ENCODE assay signal across 8 mouse cellular contexts in genomic region chr3:106001416-106002370, GRCm38 (mm10). TPM values are rescaled to one million over a fixed set of nuclear protein-coding genes. Genes with fewer than 3 reads are reported as not detected.
A peak's percentile ranks its signal among the peaks of the same experiment; 100 is the strongest.
DNase-seq lines count a peak whose midpoint lies in the region; ATAC-seq and TF ChIP-seq lines count a peak whose summit lies in the region.

No protein-coding gene starts in this region.

- peaks cover 7% of the 10 kb centered on the region; the same call in 1 of the 2 replicates for H3K4me1 ChIP-seq in embryonic facial prominence, embryonic 14.5 days (ENCODE audit: control insufficient read depth, insufficient read depth, low read length)
- H3K4me1 ChIP-seq in hindbrain, postnatal 0 days (ENCODE audit: insufficient read depth, low read length), result no peaks in the 10 kb centered on the region

- H3K9me3 ChIP-seq in embryonic facial prominence, embryonic 14.5 days (ENCODE audit: control insufficient read depth, low read length), result no peaks in the 10 kb centered on the region
- H3K9me3 ChIP-seq in hindbrain, postnatal 0 days (ENCODE audit: low read length), result no peaks in the 10 kb centered on the region

- H3K27ac ChIP-seq in embryonic facial prominence, embryonic 14.5 days (replicated peaks; ENCODE audit: low read depth, low read length), result no peak overlapping the region
- H3K27ac ChIP-seq in hindbrain, postnatal 0 days, result no peak overlapping the region
- H3K27ac ChIP-seq in left cerebral cortex, adult 2 months, result no peak overlapping the region

- peak; percentile 97 for ATAC-seq in embryonic facial prominence, embryonic 14.5 days (ENCODE audit: low read depth)
- ATAC-seq in hindbrain, postnatal 0 days, result peak; percentile 95

- no peaks in the 10 kb centered on the region for H3K36me3 ChIP-seq in embryonic facial prominence, embryonic 14.5 days (ENCODE audit: control insufficient read depth, insufficient read depth, low read length)
- H3K36me3 ChIP-seq in hindbrain, postnatal 0 days (ENCODE audit: insufficient read depth, low read length), result no peaks in the 10 kb centered on the region

- peak overlapping the region; percentile 40 for H3K4me2 ChIP-seq in embryonic facial prominence, embryonic 14.5 days (ENCODE audit: low read depth, low read length)
- H3K4me2 ChIP-seq in hindbrain, postnatal 0 days (ENCODE audit: low read depth, low read length), result peak overlapping the region; percentile 57

- no peak overlapping the region; the same call in 1 of the 2 replicates for H3K4me3 ChIP-seq in embryonic facial prominence, embryonic 14.5 days (ENCODE audit: low read depth, low read length)
- H3K4me3 ChIP-seq in hindbrain, postnatal 0 days (ENCODE audit: low read length), result peak overlapping the region; percentile 28
- H3K4me3 ChIP-seq in left cerebral cortex, adult 2 months, result peak overlapping the region; percentile 23

- no peak for TF ChIP-seq CTCF in hindbrain, postnatal 0 days (IDR thresholded peaks at IDR 0.05; ENCODE audit: low read depth)
- no peak for TF ChIP-seq CTCF in left cerebral cortex, adult 2 months (IDR thresholded peaks at IDR 0.05)

- peak; percentile 49 for DNase-seq in right cerebral cortex, adult 18-20 months
- DNase-seq in right cerebral cortex, postnatal 4 days, result no peak
- peak; percentile 86 for DNase-seq in embryonic facial prominence, embryonic 14.5 days (ENCODE audit: low spot score)
- DNase-seq in hindbrain, postnatal 0 days (ENCODE audit: low spot score), result peak; percentile 72
- peak; percentile 25 to 43 for DNase-seq in left cerebral cortex, adult 2 months (ENCODE audit: extremely low spot score in 1 of 2, low spot score in 2 of 2)
- DNase-seq in lung, postnatal 36 days, result peak; percentile 70
- DNase-seq in right cerebral cortex, adult 2 months (ENCODE audit: low spot score in 2 of 2), result peak; percentile 41 to 54
- DNase-seq in adipocyte (ENCODE audit: low spot score), result no peak

- WGBS in embryonic facial prominence, embryonic 14.5 days, result 18% methylated on average over 16 of the region's 17 CpGs
- 19% methylated on average over 17 of the region's 17 CpGs for WGBS in hindbrain, postnatal 0 days

- no peak overlapping the region for H3K9ac ChIP-seq in embryonic facial prominence, embryonic 14.5 days (ENCODE audit: low read depth, low read length)
- H3K9ac ChIP-seq in hindbrain, postnatal 0 days (replicated peaks; ENCODE audit: low read length), result no peak overlapping the region

- intact Hi-C loops in left cerebral cortex, adult 2 months (cut with DNase I), result no loop called here

- H3K27me3 ChIP-seq in embryonic facial prominence, embryonic 14.5 days (replicated peaks; ENCODE audit: control insufficient read depth, insufficient read depth, low read length), result no peaks in the 10 kb centered on the region
- H3K27me3 ChIP-seq in hindbrain, postnatal 0 days (ENCODE audit: insufficient read depth, low read length), result no peaks in the 10 kb centered on the region

RNA-seq across cellular contexts. Expression of gene Pifo, which starts 12.8 kb away (rescaled TPM):
- polyA plus RNA-seq in embryonic facial prominence, embryonic 14.5 days (2014; fragmentation: Nextera tagmentation; extraction: Ambion mirVana), result 5.2 and 13.1 TPM in 2 replicates
- 2.0 and 4.3 TPM in 2 replicates for total RNA-seq in hindbrain, postnatal 0 days (2014; rRNA removed)
- polyA plus RNA-seq in hindbrain, postnatal 0 days (2015; fragmentation: Nextera tagmentation; extraction: Ambion mirVana), result 9.8 and 11.1 TPM in 2 replicates
- under 1 TPM in 1 of 2 experiments, not detected in 1; 0.79 TPM for total RNA-seq in left cerebral cortex, adult 2 months (2021)

RNA-seq across cellular contexts. Expression of gene Ovgp1, which starts 28.2 kb away (rescaled TPM):
- 0.75 and 1.2 TPM in 2 replicates for polyA plus RNA-seq in embryonic facial prominence, embryonic 14.5 days (2014; fragmentation: Nextera tagmentation; extraction: Ambion mirVana)
- total RNA-seq in hindbrain, postnatal 0 days (2014; rRNA removed), result 5.0 and 6.3 TPM in 2 replicates
- polyA plus RNA-seq in hindbrain, postnatal 0 days (2015; fragmentation: Nextera tagmentation; extraction: Ambion mirVana), result 4.5 and 5.3 TPM in 2 replicates
- 1 to 10 TPM; 2.6 to 2.7 TPM for total RNA-seq in left cerebral cortex, adult 2 months (2021)

RNA-seq across cellular contexts. Expression of gene Chil5, which starts 30.9 kb away (rescaled TPM):
- not detected in 2 replicates for polyA plus RNA-seq in embryonic facial prominence, embryonic 14.5 days (2014; fragmentation: Nextera tagmentation; extraction: Ambion mirVana)
- not detected in 2 replicates for total RNA-seq in hindbrain, postnatal 0 days (2014; rRNA removed)
- polyA plus RNA-seq in hindbrain, postnatal 0 days (2015; fragmentation: Nextera tagmentation; extraction: Ambion mirVana), result 0.23 and 0.30 TPM in 2 replicates
- not detected for total RNA-seq in left cerebral cortex, adult 2 months (2021)

RNA-seq across cellular contexts. Expression of gene Atp5f1, which starts 41.8 kb away (rescaled TPM):
- polyA plus RNA-seq in embryonic facial prominence, embryonic 14.5 days (2014; fragmentation: Nextera tagmentation; extraction: Ambion mirVana), result 468 and 483 TPM in 2 replicates
- 233 and 276 TPM in 2 replicates for total RNA-seq in hindbrain, postnatal 0 days (2014; rRNA removed)
- polyA plus RNA-seq in hindbrain, postnatal 0 days (2015; fragmentation: Nextera tagmentation; extraction: Ambion mirVana), result 607 and 619 TPM in 2 replicates
- 100 to 1,000 TPM; 228 to 249 TPM for total RNA-seq in left cerebral cortex, adult 2 months (2021)

RNA-seq across cellular contexts. Expression of gene Wdr77, which starts 42.5 kb away (rescaled TPM):
- 100 and 117 TPM in 2 replicates for polyA plus RNA-seq in embryonic facial prominence, embryonic 14.5 days (2014; fragmentation: Nextera tagmentation; extraction: Ambion mirVana)
- 66.7 and 70.7 TPM in 2 replicates for total RNA-seq in hindbrain, postnatal 0 days (2014; rRNA removed)
- polyA plus RNA-seq in hindbrain, postnatal 0 days (2015; fragmentation: Nextera tagmentation; extraction: Ambion mirVana), result 85.1 and 88.0 TPM in 2 replicates
- 10 to 100 TPM; 50.1 to 50.2 TPM for total RNA-seq in left cerebral cortex, adult 2 months (2021)

Comparison
In these comparisons a context has a peak if more than half of its experiments do, and no peak if none do; other contexts are left out.
1. DNase-seq: peak in right cerebral cortex, adult 18-20 months (single experiment), embryonic facial prominence, embryonic 14.5 days (single experiment), hindbrain, postnatal 0 days (single experiment), left cerebral cortex, adult 2 months (2 of 2), lung, postnatal 36 days (single experiment) and right cerebral cortex, adult 2 months (2 of 2); none in right cerebral cortex, postnatal 4 days (single experiment) and adipocyte (single experiment).